Mouse (Mus musculus) midbrain, embryonic 16.5 days (tissue): ENCODE measurements around the gene Ccp110. TPM values are rescaled to one million over a fixed set of nuclear protein-coding genes. Genes with fewer than 3 reads are reported as not detected.

Experiments used
- ATAC-seq: fragments of 200-750 bp; cut with Nextera tagmentation; 2 replicates; pipeline ENCODE4 v1.8.0; 2017; ENCODE audit warnings: moderate TSS enrichment
- H3K27ac ChIP-seq: fragments of 300-500 bp; sonication (generic); 2 replicates; pipeline ENCODE4 v1.5.1; 2014; ENCODE audit warnings: mild to moderate bottlenecking, low read length, mixed read lengths
- H3K27me3 ChIP-seq: fragments of 300-500 bp; sonication (generic); 2 replicates; pipeline ENCODE4 v1.6.1; 2014; ENCODE audit warnings: low read depth, low read length, mixed read lengths; ENCODE audit not compliant: control insufficient read depth, insufficient read depth
- H3K36me3 ChIP-seq: fragments of 300-500 bp; sonication (generic); 2 replicates; pipeline ENCODE4 v1.6.1; 2014; ENCODE audit warnings: mild to moderate bottlenecking, low read length, moderate library complexity, mixed read lengths; ENCODE audit not compliant: control insufficient read depth, insufficient read depth
- H3K4me1 ChIP-seq: fragments of 300-500 bp; sonication (generic); 2 replicates; pipeline ENCODE4 v1.6.1; 2014; ENCODE audit warnings: mild to moderate bottlenecking, low read length, mixed read lengths; ENCODE audit not compliant: control insufficient read depth, insufficient read depth
- H3K4me2 ChIP-seq: fragments of 300-500 bp; sonication (generic); 2 replicates; pipeline ENCODE4 v1.6.1; 2014; ENCODE audit warnings: mild to moderate bottlenecking, low read length, mixed read lengths
- H3K4me3 ChIP-seq: fragments of 300-500 bp; sonication (generic); 2 replicates; pipeline ENCODE4 v1.5.1; 2014; ENCODE audit warnings: low read depth, mild to moderate bottlenecking, low read length, moderate library complexity, mixed read lengths
- H3K9ac ChIP-seq: fragments of 300-500 bp; sonication (generic); 2 replicates; pipeline ENCODE4 v1.6.1; 2014; ENCODE audit warnings: low read depth, low read length, mixed read lengths
- H3K9me3 ChIP-seq: fragments of 300-500 bp; sonication (generic); replicated peaks from 2 replicates; pipeline ENCODE4 v1.6.1; 2014; ENCODE audit warnings: mild to moderate bottlenecking, low read length, mixed read lengths; ENCODE audit not compliant: control insufficient read depth, poor library complexity, severe bottlenecking
- WGBS: fragments of 180-500 bp; shearing (Covaris S2); extraction: QIAGEN DNeasy Blood & Tissue Kit; methylation state at CpG from one replicate; pipeline ENCODE4 v1.1.7; 2014; 5-methylcytosine and 5-hydroxymethylcytosine counted together
- polyA plus RNA-seq: library from polyadenylated mRNA; unstranded; fragments of >200 nt; fragmentation: Nextera tagmentation; extraction: Ambion mirVana; gene quantifications from 2 replicates; pipeline ENCODE4 v1.2.1, GENCODE M21; 2015

The Ccp110 gene
- polyA plus RNA-seq, 1 experiment from 2014 or later = 33.1 TPM

DNA sequence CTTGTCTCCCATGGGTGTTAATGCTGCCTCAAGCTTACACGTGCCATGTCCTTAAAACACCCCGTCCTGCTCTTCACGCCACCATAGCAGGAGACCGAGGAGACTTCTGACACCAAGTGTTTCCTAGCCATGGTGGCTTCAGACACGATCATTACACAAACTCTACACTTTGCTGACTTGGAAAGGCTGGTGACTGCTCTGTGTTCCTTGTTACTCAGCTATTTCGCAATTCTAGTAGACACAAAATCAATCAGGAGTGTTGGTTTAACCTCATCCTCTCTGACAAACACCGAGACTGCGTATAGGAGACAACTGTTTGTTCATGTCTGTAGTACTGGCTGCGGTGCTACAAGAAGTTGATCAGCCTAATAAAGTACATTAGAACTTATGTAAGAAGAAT, 13.5 kb upstream of the Ccp110 start:
- Histone ChIP-seq H3K4me3 (no peak overlapping the region), H3K4me2 (no peak overlapping the region), H3K4me1 (peaks cover 12% of the 10 kb centered on the region), H3K9ac (no peak overlapping the region), H3K9me3 (no peaks in the 10 kb centered on the region), H3K27ac (no peak overlapping the region), H3K27me3 (no peaks in the 10 kb centered on the region), H3K36me3 (peaks cover 31% of the 10 kb centered on the region)
- 95% methylated on average over 9 of the region's 9 CpGs for WGBS
- no peak for ATAC-seq

DNA sequence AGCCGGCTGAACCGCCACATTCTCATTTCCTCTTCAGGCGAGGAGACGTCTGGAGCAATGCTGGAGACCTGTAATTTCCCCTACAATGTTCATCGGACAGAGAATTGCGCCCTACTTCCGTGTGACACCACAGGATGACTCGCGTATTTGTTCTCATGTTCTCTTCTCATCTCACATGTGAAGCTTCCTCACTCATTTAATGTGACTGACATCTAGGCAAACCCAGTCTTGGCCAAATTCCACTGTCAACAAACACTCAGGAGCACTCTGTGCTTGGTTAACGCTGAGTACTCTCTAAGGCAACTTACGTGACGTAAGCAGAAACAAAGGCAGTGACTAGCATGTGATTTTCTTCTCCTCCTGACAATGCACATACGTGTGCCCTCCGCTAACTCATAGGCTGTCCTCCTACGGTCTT, 9.2 kb upstream of the Ccp110 start:
- Histone ChIP-seq H3K4me2 (peak overlapping the region; percentile 60; the same call in 1 of the 2 replicates), H3K4me3 (no peak overlapping the region), H3K9me3 (no peaks in the 10 kb centered on the region), H3K9ac (no peak overlapping the region), H3K27me3 (no peaks in the 10 kb centered on the region), H3K36me3 (peaks cover 6% of the 10 kb centered on the region; the same call in 1 of the 2 replicates), H3K4me1 (peaks cover 26% of the 10 kb centered on the region), H3K27ac (no peak overlapping the region)
- no peak for ATAC-seq
- 93% methylated on average over 15 of the region's 15 CpGs for WGBS

DNA sequence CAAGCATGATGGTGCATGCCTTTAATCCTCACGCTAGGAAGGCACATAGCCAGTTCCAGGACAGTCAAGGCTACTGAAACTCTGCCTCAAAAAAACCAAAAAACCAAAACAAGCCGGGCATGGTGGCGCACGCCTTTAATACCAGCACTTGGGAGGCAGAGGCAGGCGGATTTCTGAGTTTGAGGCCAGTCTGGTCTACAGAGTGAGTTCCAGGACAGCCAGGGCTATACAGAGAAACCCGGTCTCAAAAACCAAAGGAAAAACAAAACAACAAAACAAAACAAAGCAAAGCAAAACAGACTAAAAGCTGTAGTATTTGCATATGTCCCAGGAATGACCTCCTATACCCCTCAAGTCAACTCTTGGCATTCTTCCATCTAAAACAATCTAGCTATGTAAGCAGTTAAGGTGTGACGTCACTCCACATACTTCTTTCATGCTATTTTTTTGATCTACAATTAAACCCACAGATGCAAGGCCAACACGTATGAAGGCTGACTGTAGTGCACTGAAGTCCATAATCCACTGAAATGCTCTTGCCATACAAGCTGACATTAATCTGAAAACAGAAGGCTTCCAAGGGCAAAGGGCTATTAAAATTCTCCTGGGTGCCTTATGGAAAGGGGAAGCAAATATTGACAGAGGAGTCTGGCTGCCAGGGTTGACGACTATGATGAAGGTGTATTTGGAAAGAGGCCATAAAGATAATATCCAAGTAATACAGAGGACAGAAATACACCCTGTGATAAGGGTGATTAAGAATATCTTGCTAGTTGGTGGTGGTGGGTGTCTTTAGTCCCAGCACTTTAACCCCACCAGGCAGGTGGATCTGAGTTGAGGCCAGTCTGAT, 8.1 kb upstream of the Ccp110 start:
- Histone ChIP-seq H3K4me1 (peaks cover 26% of the 10 kb centered on the region), H3K4me2 (peak overlapping the region; percentile 60), H3K4me3 (peak overlapping the region; percentile 66), H3K9me3 (no peaks in the 10 kb centered on the region), H3K36me3 (0 out of 2 replicates have a peak, but pooled peaks cover 3% of the 10 kb centered on the region), H3K9ac (peak overlapping the region; percentile 44; the same call in 1 of the 2 replicates), H3K27me3 (no peaks in the 10 kb centered on the region), H3K27ac (no peak overlapping the region)
- no peak for ATAC-seq
- WGBS = 81% methylated on average over 9 of the region's 9 CpGs

DNA sequence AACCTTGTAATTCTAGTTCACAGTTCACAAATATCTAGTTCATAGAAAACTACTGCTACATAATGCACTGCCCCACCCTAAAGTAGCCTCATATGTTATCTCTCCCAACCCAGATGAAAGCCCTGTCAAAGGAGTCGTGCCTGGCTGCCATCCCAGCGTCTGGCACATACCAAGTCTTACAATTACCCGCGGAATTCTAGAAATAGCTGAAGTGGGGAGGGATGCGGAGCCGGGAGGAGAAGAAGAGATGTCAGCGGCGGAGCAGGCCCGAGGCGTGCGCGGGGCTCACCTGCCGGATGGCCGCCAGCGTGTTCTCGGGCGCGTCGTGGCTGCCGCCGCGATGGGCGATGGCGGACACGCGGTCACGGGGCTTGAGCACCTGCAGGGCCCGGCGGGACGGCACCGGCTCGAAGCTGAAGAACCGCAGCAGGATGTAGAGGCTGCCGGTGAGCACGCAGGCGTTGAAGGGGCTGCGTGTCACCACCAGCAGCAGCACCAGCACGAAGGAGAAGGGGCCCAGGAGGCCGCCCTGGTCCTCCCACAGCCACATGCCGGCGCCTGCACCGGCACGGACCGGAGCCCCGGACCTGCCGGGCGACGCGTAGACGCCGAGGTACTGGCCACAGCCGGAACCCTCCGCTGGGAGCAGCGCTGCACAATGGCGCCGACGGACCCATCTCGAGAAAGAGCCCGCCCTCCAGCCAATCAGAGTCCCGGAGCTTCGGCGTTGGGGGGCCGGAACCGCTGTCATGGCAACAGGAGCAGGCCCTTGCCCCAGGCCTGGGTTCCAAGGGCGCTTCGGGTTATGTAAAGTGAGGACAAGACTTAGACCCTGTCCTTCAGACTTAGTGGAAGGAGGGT, 7.0 kb upstream of the Ccp110 start, which contains the start of gene Gde1:
TSS of gene Gde1 (minus strand) at position 678 of the 861 bp plus-strand sequence.
- Histone ChIP-seq H3K9ac (peak within 1 kb of the TSS; percentile 88), H3K9me3 (no peaks in the 10 kb centered on the region), H3K27ac (peak within 1 kb of the TSS; percentile 96), H3K4me2 (peak within 1 kb of the TSS; percentile 60), H3K4me1 (peaks cover 26% of the 10 kb centered on the region), H3K4me3 (peak within 1 kb of the TSS; percentile 66), H3K36me3 (0 out of 2 replicates have a peak, but pooled peaks cover 3% of the 10 kb centered on the region), H3K27me3 (no peaks in the 10 kb centered on the region)
- 0% methylated on average over 65 of the region's 66 CpGs for WGBS
- ATAC-seq = peak; percentile 95

DNA sequence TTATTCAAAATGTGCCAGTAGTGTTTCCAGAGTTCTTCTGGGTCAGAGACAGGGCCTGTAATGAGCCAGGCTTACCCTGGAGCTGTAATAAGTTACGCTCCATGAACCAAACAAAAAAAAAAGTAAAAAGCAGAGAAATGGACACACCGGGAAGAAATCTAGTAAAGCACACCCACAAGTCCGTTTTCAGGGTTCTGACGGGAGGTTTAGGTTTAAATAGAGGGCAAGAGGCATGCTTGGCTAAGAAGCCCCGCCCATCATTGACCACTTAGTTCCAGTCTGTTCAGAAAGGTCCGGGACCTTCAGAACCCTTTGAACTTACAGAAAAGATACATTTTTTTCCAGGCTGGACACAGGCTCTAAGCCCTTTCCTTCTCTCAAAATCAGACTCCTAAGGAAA, 6.3 kb upstream of the Ccp110 start:
- H3K36me3 ChIP-seq = 0 out of 2 replicates have a peak, but pooled peaks cover 3% of the 10 kb centered on the region
- no peak; the same call in 1 of the 2 replicates for ATAC-seq
- peak overlapping the region; percentile 66 for H3K4me3 ChIP-seq
- H3K9me3 ChIP-seq = no peaks in the 10 kb centered on the region
- H3K4me2 ChIP-seq = peak overlapping the region; percentile 60
- H3K27me3 ChIP-seq = no peaks in the 10 kb centered on the region
- WGBS = 25% methylated on average over 6 of the region's 6 CpGs
- H3K4me1 ChIP-seq = peaks cover 24% of the 10 kb centered on the region
- H3K27ac ChIP-seq = peak overlapping the region; percentile 96
- H3K9ac ChIP-seq = peak overlapping the region; percentile 88

DNA sequence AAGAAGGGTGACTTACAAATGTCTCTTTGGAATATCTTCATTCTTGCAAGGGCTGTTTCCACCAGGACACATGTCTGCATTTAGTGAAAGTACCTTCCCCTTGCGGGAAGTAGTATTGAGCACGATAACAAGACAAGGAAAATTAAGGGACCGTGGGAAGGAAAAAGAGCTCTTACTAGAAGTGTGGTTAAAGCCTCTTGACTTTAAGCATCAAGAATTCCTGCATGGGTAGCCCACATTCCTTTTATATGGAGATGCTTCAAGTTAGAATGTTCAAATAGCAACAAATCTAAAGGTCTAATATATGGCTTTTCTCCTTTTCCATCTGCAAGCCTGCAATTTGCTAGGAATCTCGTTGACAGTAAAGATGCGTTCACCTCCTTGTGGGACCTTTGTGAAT, 5.9 kb upstream of the Ccp110 start:
- WGBS = 91% methylated on average over 5 of the region's 5 CpGs
- Histone ChIP-seq H3K27me3 (no peaks in the 10 kb centered on the region), H3K27ac (no peak overlapping the region), H3K4me2 (no peak overlapping the region), H3K9me3 (no peaks in the 10 kb centered on the region), H3K4me1 (peaks cover 24% of the 10 kb centered on the region), H3K36me3 (0 out of 2 replicates have a peak, but pooled peaks cover 3% of the 10 kb centered on the region), H3K9ac (no peak overlapping the region), H3K4me3 (no peak overlapping the region)
- no peak for ATAC-seq

DNA sequence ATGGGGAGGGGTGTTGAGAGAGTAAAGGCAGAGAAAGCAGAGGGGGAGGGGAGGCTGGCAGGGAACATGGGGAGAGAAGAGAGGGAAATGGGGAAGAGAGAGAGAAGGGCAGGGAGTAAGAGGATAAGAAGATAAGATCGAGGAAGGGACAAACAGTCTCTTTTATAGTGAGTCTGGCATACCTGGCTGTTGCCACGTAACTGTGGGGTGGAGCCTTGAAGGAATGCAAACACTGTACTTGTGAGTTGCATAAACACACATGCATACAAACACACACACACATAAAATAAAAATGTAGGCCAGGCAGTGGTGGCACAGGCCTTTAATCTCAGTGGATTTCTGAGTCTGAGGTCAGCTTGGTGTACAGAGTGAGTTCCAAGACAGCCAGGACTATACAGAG, 5.1 kb upstream of the Ccp110 start:
- ATAC-seq = no peak
- Histone ChIP-seq H3K27ac (no peak overlapping the region), H3K4me3 (no peak overlapping the region), H3K9ac (no peak overlapping the region), H3K4me1 (peaks cover 24% of the 10 kb centered on the region), H3K27me3 (no peaks in the 10 kb centered on the region), H3K9me3 (no peaks in the 10 kb centered on the region), H3K4me2 (no peak overlapping the region), H3K36me3 (0 out of 2 replicates have a peak, but pooled peaks cover 3% of the 10 kb centered on the region)
- WGBS = 86% methylated on average over 2 of the region's 2 CpGs

DNA sequence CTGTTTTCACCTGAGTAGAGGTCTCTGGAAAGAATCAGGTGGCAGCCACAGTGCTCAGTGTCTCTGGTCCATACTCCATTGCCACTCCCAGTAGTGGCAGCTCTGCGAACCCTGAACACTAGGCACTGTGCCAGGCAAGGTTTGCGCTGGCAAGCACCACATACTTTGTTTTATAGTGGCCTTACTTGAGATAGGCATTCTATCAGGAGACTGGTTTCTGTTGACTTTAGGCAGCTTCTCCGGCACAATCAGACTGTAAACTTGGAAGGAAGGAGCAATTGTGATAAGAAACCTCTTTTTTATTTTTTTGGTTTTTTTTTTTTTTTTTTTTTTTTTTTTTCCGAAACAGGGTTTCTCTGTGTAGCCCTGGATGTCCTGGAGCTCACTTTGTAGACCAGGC, 4.3 kb upstream of the Ccp110 start:
- no peaks in the 10 kb centered on the region for H3K27me3 ChIP-seq
- H3K4me3 ChIP-seq = no peak overlapping the region
- ATAC-seq = no peak
- H3K4me1 ChIP-seq = peaks cover 23% of the 10 kb centered on the region
- H3K4me2 ChIP-seq = no peak overlapping the region
- 88% methylated on average over 4 of the region's 4 CpGs for WGBS
- no peak overlapping the region for H3K9ac ChIP-seq
- H3K27ac ChIP-seq = no peak overlapping the region
- 0 out of 2 replicates have a peak, but pooled peaks cover 1% of the 10 kb centered on the region for H3K36me3 ChIP-seq
- H3K9me3 ChIP-seq = no peaks in the 10 kb centered on the region
